Mouse (Mus musculus): ENCODE results near the gene Akap11.

DNA sequence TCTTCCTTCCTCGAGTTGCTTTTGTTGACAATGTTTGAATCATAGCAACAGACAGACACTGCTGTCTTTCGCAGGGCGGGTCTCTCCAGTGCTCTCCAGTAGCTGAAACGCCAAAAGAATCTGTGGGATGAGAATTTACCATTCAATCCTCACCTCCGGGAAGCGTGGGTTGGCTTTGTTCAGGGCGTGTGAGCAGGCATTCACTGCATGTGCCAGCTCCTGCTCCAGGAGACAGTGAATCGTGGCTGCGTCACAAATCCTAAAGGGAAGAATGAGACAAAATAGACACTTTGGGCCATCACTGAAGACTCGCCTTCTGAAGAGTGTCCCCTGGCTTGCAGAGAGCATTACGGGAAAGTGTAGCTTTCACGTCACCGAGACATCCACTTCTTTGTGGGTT, 47.6 kb upstream of the Akap11 start:
- TF ChIP-seq MYOD1 (IDR thresholded peaks at IDR 0.05; ENCODE audit: control insufficient read depth in 1 of 3, insufficient read length in 2 of 3, low read depth in 2 of 3) (no peak), TCF12 (IDR thresholded peaks at IDR 0.05; ENCODE audit: insufficient read depth, poor library complexity, severe bottlenecking) (no peak), POLR2A (IDR thresholded peaks at IDR 0.05; ENCODE audit: insufficient read length, low read depth) (no peak), MYOG (IDR thresholded peaks at IDR 0.05; ENCODE audit: control insufficient read depth in 1 of 3, insufficient read depth in 1 of 3, insufficient read length in 2 of 3, low read depth in 2 of 3) (no peak), USF1 (IDR thresholded peaks at IDR 0.05; ENCODE audit: low read depth) (no peak), POLR2AphosphoS2 (IDR thresholded peaks at IDR 0.05; ENCODE audit: insufficient read length, low read depth) (no peak), TCF3 (IDR thresholded peaks at IDR 0.05; ENCODE audit: insufficient read length, low read depth) (no peak), MAX (IDR thresholded peaks at IDR 0.05; ENCODE audit: low read depth) (no peak), E2F4 (IDR thresholded peaks at IDR 0.05; ENCODE audit: insufficient read depth) (no peak), CEBPB (IDR thresholded peaks at IDR 0.05; ENCODE audit: insufficient read depth, poor library complexity, severe bottlenecking) (no peak)
